Mouse (Mus musculus) liver, postnatal 0 days (tissue): ENCODE measurements around the gene AI464131. TPM values are rescaled to one million over a fixed set of nuclear protein-coding genes. Genes with fewer than 3 reads are reported as not detected.

Experiments used
- ATAC-seq: fragments of 200-750 bp; cut with Nextera tagmentation; 2 replicates; pipeline ENCODE4 v1.8.0; 2017; ENCODE audit warnings: mild to moderate bottlenecking, moderate library complexity
- DNase-seq: peaks from one replicate; pipeline ENCODE4 v3.0.0-alpha.2; 2016
- H3K27ac ChIP-seq: fragments of 300-500 bp; sonication (generic); 2 replicates; pipeline ENCODE4 v1.5.1; 2014; ENCODE audit warnings: antibody characterized with exemption, moderate library complexity, mild to moderate bottlenecking, low read depth
- H3K27me3 ChIP-seq: fragments of 300-500 bp; sonication (generic); 2 replicates; pipeline ENCODE4 v1.6.1; 2014; ENCODE audit warnings: low read length, control low read depth, mixed read lengths; ENCODE audit not compliant: insufficient read depth
- H3K36me3 ChIP-seq: fragments of 300-500 bp; sonication (generic); replicated peaks from 2 replicates; pipeline ENCODE4 v1.6.1; 2014; ENCODE audit warnings: mild to moderate bottlenecking, control low read depth, low read length, moderate library complexity, mixed read lengths; ENCODE audit not compliant: insufficient read depth
- H3K4me1 ChIP-seq: fragments of 300-500 bp; sonication (generic); 2 replicates; pipeline ENCODE4 v1.6.1; 2014; ENCODE audit warnings: antibody characterized with exemption, mild to moderate bottlenecking, control low read depth; ENCODE audit not compliant: insufficient read depth
- H3K4me2 ChIP-seq: fragments of 300-500 bp; sonication (generic); 2 replicates; pipeline ENCODE4 v1.6.1; 2014; ENCODE audit warnings: low read depth, mild to moderate bottlenecking, low read length, moderate library complexity, mixed read lengths
- H3K4me3 ChIP-seq: fragments of 300-500 bp; sonication (generic); 2 replicates; pipeline ENCODE4 v1.5.1; 2014; ENCODE audit warnings: low read depth, low read length
- H3K9ac ChIP-seq: fragments of 300-500 bp; sonication (generic); replicated peaks from 2 replicates; pipeline ENCODE4 v1.6.1; 2014; ENCODE audit warnings: mild to moderate bottlenecking, moderate library complexity
- H3K9me3 ChIP-seq: fragments of 300-500 bp; sonication (generic); 2 replicates; pipeline ENCODE4 v1.6.1; 2016; ENCODE audit warnings: mild to moderate bottlenecking, control low read depth, low read length, mixed read lengths
- CTCF ChIP-seq: sonication (generic); IDR thresholded peaks from 2 replicates; pipeline ENCODE4 v1.5.1; 2016; ENCODE audit warnings: antibody characterized with exemption, low read depth
- EP300 ChIP-seq: IDR thresholded peaks from 2 replicates; pipeline ENCODE4 v1.6.1; 2016; ENCODE audit warnings: antibody characterized with exemption, low read depth, mild to moderate bottlenecking
- WGBS: fragments of 180-500 bp; shearing (Covaris S2); extraction: QIAGEN DNeasy Blood & Tissue Kit; methylation state at CpG from one replicate; pipeline ENCODE4 v1.1.7; 2014; ENCODE audit not compliant: insufficient replicate concordance; 5-methylcytosine and 5-hydroxymethylcytosine counted together
- polyA plus RNA-seq: library from polyadenylated mRNA; unstranded; fragments of >200 nt; fragmentation: Nextera tagmentation; extraction: Ambion mirVana; gene quantifications from 2 replicates; pipeline ENCODE4 v1.2.1, GENCODE M21; 2015

AI464131 gene
- polyA plus RNA-seq, 1 experiment from 2014 or later, result 2.0 TPM

GRCm38 (mm10) chr4:41522136-41522535 lies 19.3 kb upstream of the AI464131 start:
- Histone ChIP-seq H3K36me3 (no peaks in the 10 kb centered on the region), H3K4me1 (no peaks in the 10 kb centered on the region), H3K4me2 (no peak overlapping the region), H3K4me3 (no peak overlapping the region), H3K27ac (no peak overlapping the region), H3K27me3 (no peaks in the 10 kb centered on the region), H3K9me3 (no peaks in the 10 kb centered on the region), H3K9ac (no peak overlapping the region)
- WGBS, result 71% methylated on average over 6 of the region's 6 CpGs
- TF ChIP-seq CTCF (no peak), EP300 (no peak)
- no peak for ATAC-seq
- no peak for DNase-seq

DNA sequence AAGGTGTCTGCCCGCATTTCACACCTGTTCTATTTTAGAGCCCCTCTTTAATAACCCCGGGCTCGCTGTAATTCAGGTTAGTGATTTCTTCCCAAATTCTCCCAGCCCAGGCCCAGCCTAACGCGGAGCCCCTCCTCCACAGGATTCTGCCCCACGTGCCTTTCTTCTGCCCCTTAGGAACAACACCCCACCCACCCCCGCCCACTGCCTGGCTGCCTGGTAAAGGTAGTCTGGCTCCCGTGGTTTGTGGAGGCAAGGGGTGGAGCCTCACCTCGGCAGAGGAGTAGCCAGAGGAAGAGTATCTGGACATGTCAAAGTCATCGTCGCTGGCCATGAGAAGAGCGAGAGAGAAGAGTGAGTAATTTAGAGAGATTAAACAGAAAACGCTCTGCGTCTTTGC lies 17.8 kb upstream of the AI464131 start:
- no peaks in the 10 kb centered on the region for H3K4me1 ChIP-seq
- DNase-seq (no peak), ATAC-seq (no peak)
- no peak overlapping the region for H3K27ac ChIP-seq
- H3K9me3 ChIP-seq, result no peaks in the 10 kb centered on the region
- TF ChIP-seq CTCF (no peak), EP300 (no peak)
- 48% methylated on average over 14 of the region's 14 CpGs for WGBS
- H3K36me3 ChIP-seq, result no peaks in the 10 kb centered on the region
- no peaks in the 10 kb centered on the region for H3K27me3 ChIP-seq
- no peak overlapping the region for H3K4me2 ChIP-seq
- no peak overlapping the region for H3K9ac ChIP-seq
- H3K4me3 ChIP-seq, result no peak overlapping the region

DNA sequence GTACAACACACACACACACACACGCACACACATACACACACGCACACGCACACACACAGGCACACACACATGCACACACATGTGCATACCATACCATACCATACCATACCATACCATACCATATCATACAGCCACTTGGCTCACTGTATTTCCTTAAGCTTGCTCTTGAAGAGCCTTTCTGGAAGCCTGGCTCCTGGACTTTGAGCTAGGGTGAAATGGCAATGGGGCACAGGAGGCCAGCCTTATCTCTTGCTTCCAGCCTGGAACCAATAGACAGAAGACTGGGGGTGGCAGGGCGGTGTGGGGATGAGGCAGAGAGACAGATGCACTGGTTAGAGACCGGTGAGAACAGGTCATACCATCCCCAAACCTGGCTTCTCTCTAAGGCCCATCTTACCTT lies 16.3 kb upstream of the AI464131 start:
- TF ChIP-seq EP300 (no peak), CTCF (no peak)
- no peak for DNase-seq
- Histone ChIP-seq H3K27me3 (no peaks in the 10 kb centered on the region), H3K4me1 (no peaks in the 10 kb centered on the region), H3K4me3 (no peak overlapping the region), H3K4me2 (no peak overlapping the region), H3K27ac (no peak overlapping the region), H3K9me3 (no peaks in the 10 kb centered on the region), H3K9ac (no peak overlapping the region), H3K36me3 (no peaks in the 10 kb centered on the region)
- no peak for ATAC-seq
- 79% methylated on average over 5 of the region's 5 CpGs for WGBS

- TF ChIP-seq EP300 (no peak), CTCF (no peak)
- H3K9ac ChIP-seq, result no peak overlapping the region
- H3K4me2 ChIP-seq, result no peak overlapping the region
These were observed 15.5 kb upstream of the AI464131 start for GRCm38 (mm10) chr4:41518349-41518748.

GRCm38 (mm10) chr4:41517233-41517632 lies 14.4 kb upstream of the AI464131 start, which contains the start of gene 1110017D15Rik:
TSS of gene 1110017D15Rik (minus strand) at chr4:41517333.
- Histone ChIP-seq H3K4me1 (no peaks in the 10 kb centered on the region), H3K9ac (no peak within 1 kb of the TSS), H3K4me3 (no peak within 1 kb of the TSS), H3K27ac (no peak within 1 kb of the TSS), H3K27me3 (no peaks in the 10 kb centered on the region), H3K9me3 (no peaks in the 10 kb centered on the region), H3K4me2 (no peak within 1 kb of the TSS), H3K36me3 (no peaks in the 10 kb centered on the region)
- 57% methylated on average over 2 of the region's 2 CpGs for WGBS
- ATAC-seq (no peak), DNase-seq (no peak)
- TF ChIP-seq EP300 (no peak), CTCF (no peak)

More at GRCm38 (mm10) chr4:41518349-41518748, 15.5 kb upstream of the AI464131 start:
- DNase-seq (no peak), ATAC-seq (no peak)
- Histone ChIP-seq H3K9me3 (no peaks in the 10 kb centered on the region), H3K27ac (no peak overlapping the region), H3K4me3 (no peak overlapping the region), H3K4me1 (no peaks in the 10 kb centered on the region), H3K36me3 (no peaks in the 10 kb centered on the region), H3K27me3 (no peaks in the 10 kb centered on the region)
- 78% methylated on average over 7 of the region's 7 CpGs for WGBS

- no peak for TF ChIP-seq EP300
- TF ChIP-seq CTCF, result no peak
- Histone ChIP-seq H3K9me3 (no peaks in the 10 kb centered on the region), H3K36me3 (no peaks in the 10 kb centered on the region), H3K27ac (no peak overlapping the region), H3K4me3 (no peak overlapping the region), H3K4me2 (no peak overlapping the region), H3K27me3 (0 out of 2 replicates have a peak, but pooled peaks cover 3% of the 10 kb centered on the region), H3K4me1 (no peaks in the 10 kb centered on the region), H3K9ac (no peak overlapping the region)
- WGBS, result 26% methylated on average over 8 of the region's 8 CpGs
- DNase-seq (no peak), ATAC-seq (no peak)
These were observed 10.8 kb upstream of the AI464131 start for GRCm38 (mm10) chr4:41513714-41514113.

DNA sequence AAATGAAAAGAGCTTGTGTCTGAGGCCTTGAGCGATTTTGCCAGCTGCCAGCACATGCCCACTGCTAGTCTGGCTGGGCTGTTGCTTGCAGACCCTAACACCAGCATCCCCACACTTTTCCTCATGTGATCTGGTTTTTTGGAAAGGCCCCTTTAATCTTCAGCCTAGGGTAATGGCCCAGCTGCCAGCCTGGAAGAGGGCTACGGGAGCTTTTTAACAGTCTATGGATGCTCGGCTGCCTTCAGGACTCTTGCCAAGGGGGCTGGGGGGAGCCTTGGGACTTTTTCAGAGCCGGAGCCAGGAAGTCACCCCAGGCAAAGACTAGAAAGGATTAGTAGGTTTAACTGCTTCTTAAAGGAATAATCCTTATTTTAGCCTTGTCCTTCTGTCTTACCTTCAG lies 10.4 kb upstream of the AI464131 start:
- no peak overlapping the region for H3K9ac ChIP-seq
- no peak overlapping the region for H3K4me2 ChIP-seq
- TF ChIP-seq CTCF (no peak), EP300 (no peak)
- 0 out of 2 replicates have a peak, but pooled peaks cover 6% of the 10 kb centered on the region for H3K27me3 ChIP-seq
- no peak overlapping the region for H3K27ac ChIP-seq
- H3K9me3 ChIP-seq, result no peaks in the 10 kb centered on the region
- no peaks in the 10 kb centered on the region for H3K4me1 ChIP-seq
- WGBS, result 43% methylated on average over 4 of the region's 4 CpGs
- DNase-seq (no peak), ATAC-seq (no peak)
- no peaks in the 10 kb centered on the region for H3K36me3 ChIP-seq
- H3K4me3 ChIP-seq, result no peak overlapping the region
